Mouse (Mus musculus): ENCODE data around the gene Ubac2. TPM values are rescaled to one million over a fixed set of nuclear protein-coding genes. Genes with fewer than 3 reads are reported as not detected.

Gene Ubac2
- total RNA-seq, 2 experiments from 2014 or later = 34.0 to 36.9 TPM

DNA sequence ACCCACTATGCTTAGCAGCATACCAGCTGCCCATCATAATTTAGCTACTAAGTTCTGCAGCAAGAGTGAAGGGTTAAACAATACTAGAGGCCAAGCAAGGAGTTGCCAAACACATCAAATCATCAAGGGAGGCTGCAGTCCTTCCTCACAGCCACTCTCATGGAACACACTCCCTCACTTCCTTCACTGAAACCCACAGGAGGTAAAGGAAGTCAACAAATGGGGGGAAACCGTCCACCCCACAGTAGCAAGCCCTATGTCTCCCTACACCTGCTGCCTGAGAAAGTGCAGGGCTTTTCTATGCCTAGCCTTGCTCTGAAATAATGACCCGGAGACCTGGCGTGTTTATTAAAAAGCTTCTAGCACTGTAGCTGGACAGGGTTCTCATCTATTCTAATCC, 191.5 kb downstream of the Ubac2 start:
- no peak overlapping the region for H3K4me3 ChIP-seq
- intact Hi-C loops (cut with DNase I) = no loop called here
- no peak overlapping the region for H3K27ac ChIP-seq
- no peak for DNase-seq (ENCODE audit: extremely low spot score in 1 of 2, low spot score in 2 of 2)
- no peak for TF ChIP-seq CTCF (IDR thresholded peaks at IDR 0.05)

Other genes starting within 250 kb of the Ubac2 start
- gene Dock9, start 80.8 kb upstream of the Ubac2 start, total RNA-seq (2021) = 10 to 100 TPM; 87.1 to 91.6 TPM
- not detected for gene Gpr18, start 37.2 kb downstream of the Ubac2 start, total RNA-seq (2021)
- under 1 TPM; 0.44 to 0.66 TPM for gene Gpr183, start 86.6 kb downstream of the Ubac2 start, total RNA-seq (2021)
- gene Timm8a2, start 156.1 kb downstream of the Ubac2 start, total RNA-seq (2021) = not detected
- gene Tm9sf2, start 228.4 kb downstream of the Ubac2 start, total RNA-seq (2021) = 100 to 1,000 TPM; 105 to 110 TPM